Mouse (Mus musculus): ENCODE results near the gene Mrps21. TPM values are rescaled to one million over a fixed set of nuclear protein-coding genes. Genes with fewer than 3 reads are reported as not detected.
"Not testable (repeated sequence)": the region's sequence is repeated elsewhere in the genome, so short reads cannot be mapped to it uniquely, and the experiment has no call there.

The Mrps21 gene
- polyA plus RNA-seq, 1 experiment, result 80.5 TPM

DNA sequence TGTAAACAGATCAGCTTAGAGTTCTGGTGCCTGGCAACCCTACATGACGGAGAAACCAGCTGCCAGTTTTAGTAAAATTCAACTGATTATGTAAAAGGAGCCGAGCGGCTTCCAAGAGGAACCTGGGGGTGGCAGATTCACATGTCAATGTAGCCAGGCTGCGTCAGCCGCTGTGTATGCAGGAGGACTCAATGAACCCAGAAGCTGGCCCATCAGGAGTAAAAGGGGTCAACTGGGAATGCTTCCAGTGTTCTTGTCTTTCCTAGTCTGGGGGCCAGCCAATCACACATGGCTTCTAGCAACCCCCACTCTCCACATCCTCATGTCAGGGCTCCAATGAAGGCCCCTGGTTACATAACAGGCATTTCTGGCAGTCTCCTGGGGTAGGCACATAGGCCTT, 6.3 kb downstream of the Mrps21 start:
- Histone ChIP-seq H3K27ac (ENCODE audit: control insufficient read depth, insufficient read depth, low read depth, low read length, poor library complexity) (no peak overlapping the region), H3K4me3 (replicated peaks; ENCODE audit: control insufficient read depth, low read depth, low read length) (no peak overlapping the region), H3K4me1 (ENCODE audit: control insufficient read depth, insufficient read depth, low read length) (no peaks in the 10 kb centered on the region)
- no peak for TF ChIP-seq CTCF (IDR thresholded peaks at IDR 0.05; ENCODE audit: control insufficient read depth, insufficient read depth, low read length)
- TF ChIP-seq POLR2A (IDR thresholded peaks at IDR 0.05; ENCODE audit: borderline replicate concordance, control insufficient read depth, low read depth, low read length), result no peak
- 90% methylated on average over 5 of the region's 5 CpGs for WGBS

DNA sequence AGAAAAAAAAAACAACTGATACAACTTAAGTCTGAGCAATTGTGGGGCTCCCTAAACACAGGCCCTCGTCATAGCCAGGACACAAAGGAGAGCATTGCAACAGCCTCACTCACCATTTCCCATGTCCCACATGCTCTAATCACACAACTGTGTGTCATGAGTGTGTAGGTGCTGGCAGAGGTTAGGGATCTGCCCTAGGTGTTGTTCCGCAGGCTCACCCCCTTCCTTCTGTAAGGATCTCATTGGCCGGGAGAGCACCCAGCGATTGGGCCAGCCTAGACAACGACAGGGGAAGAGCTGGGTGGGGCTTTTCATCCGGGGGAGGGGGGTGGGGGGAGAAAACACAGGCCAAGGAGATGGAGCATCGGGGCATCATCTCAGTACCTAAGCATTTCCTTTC, 7.7 kb downstream of the Mrps21 start:
- no peak for TF ChIP-seq POLR2A (IDR thresholded peaks at IDR 0.05; ENCODE audit: borderline replicate concordance, control insufficient read depth, low read depth, low read length)
- TF ChIP-seq CTCF (IDR thresholded peaks at IDR 0.05; ENCODE audit: control insufficient read depth, insufficient read depth, low read length), result no peak
- Histone ChIP-seq H3K27ac (ENCODE audit: control insufficient read depth, insufficient read depth, low read depth, low read length, poor library complexity) (no peak overlapping the region), H3K4me3 (replicated peaks; ENCODE audit: control insufficient read depth, low read depth, low read length) (no peak overlapping the region), H3K4me1 (ENCODE audit: control insufficient read depth, insufficient read depth, low read length) (no peaks in the 10 kb centered on the region)
- 78% methylated on average over 7 of the region's 7 CpGs for WGBS

DNA sequence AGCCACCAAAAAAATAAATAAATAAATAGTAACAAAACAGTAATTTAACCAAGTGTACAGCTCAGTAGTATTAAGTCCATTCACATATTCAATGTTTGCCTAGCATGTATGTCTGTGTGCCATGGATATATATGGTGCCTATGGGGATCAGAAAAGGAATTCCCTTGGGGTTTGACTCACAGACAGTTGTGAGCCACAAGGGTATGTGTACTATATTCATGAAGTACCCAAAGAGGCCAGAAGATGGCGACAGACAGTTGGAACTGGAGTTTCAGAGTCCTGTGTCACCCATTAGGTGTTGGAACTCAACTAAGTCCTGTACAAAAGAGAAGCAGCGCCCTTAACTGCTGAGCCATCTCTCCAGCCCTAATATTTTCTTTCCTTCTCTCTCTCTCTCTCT, 9.5 kb downstream of the Mrps21 start:
- H3K4me1 ChIP-seq (ENCODE audit: control insufficient read depth, insufficient read depth, low read length), result no peaks in the 10 kb centered on the region
- no peak overlapping the region for H3K27ac ChIP-seq (ENCODE audit: control insufficient read depth, insufficient read depth, low read depth, low read length, poor library complexity)
- TF ChIP-seq CTCF (IDR thresholded peaks at IDR 0.05; ENCODE audit: control insufficient read depth, insufficient read depth, low read length), result peak; percentile 37; the same call in 1 of the 2 replicates
- no peak for TF ChIP-seq POLR2A (IDR thresholded peaks at IDR 0.05; ENCODE audit: borderline replicate concordance, control insufficient read depth, low read depth, low read length)
- H3K4me3 ChIP-seq (replicated peaks; ENCODE audit: control insufficient read depth, low read depth, low read length), result no peak overlapping the region
- WGBS, result 32% methylated on average over 2 of the region's 2 CpGs

DNA sequence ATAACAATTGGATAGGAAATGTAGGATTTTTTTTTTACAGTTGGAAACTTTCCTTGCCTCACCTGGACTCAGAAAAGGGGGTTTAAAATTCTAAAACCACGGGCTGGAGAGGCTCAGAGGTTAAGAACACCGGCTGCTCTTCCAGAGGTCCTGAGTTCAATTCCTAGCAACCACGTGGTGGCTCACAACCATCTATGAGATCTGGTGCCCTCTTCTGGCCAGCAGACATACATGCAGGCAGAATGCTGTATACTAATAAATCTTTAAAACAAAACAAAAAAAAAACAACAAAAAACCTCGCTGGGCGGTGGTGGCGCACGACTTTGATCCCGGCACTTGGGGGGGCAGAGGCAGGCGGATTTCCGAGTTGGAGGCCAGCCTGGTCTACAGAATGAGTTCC, 10.1 kb downstream of the Mrps21 start:
- WGBS, result 60% methylated on average over 10 of the region's 10 CpGs
- H3K27ac ChIP-seq (ENCODE audit: control insufficient read depth, insufficient read depth, low read depth, low read length, poor library complexity), result no peak overlapping the region
- no peaks in the 10 kb centered on the region for H3K4me1 ChIP-seq (ENCODE audit: control insufficient read depth, insufficient read depth, low read length)
- TF ChIP-seq POLR2A (IDR thresholded peaks at IDR 0.05; ENCODE audit: borderline replicate concordance, control insufficient read depth, low read depth, low read length), result no peak
- peak; percentile 56 for TF ChIP-seq CTCF (IDR thresholded peaks at IDR 0.05; ENCODE audit: control insufficient read depth, insufficient read depth, low read length)
- no peak overlapping the region for H3K4me3 ChIP-seq (replicated peaks; ENCODE audit: control insufficient read depth, low read depth, low read length)

DNA sequence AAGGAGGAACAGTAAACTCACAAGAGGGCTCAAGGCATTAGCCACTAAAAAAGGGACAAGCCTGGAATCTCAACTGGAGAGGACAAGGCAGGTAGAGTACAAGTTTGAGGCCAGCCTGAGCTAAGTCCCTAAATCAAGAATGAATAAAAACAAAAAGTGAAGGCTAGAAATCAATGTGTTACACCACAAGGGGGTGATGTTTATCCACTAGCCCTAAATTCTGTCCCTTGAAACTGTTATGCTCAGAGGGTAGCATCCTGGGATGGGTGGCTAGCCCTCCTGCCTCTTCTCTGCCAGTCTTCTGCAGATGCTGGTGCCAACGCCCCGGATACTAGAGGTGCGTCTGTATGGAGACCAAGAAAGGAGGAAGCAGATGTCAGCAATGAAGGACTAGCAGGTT, 11.0 kb downstream of the Mrps21 start:
- no peak overlapping the region for H3K27ac ChIP-seq (ENCODE audit: control insufficient read depth, insufficient read depth, low read depth, low read length, poor library complexity)
- no peak for TF ChIP-seq POLR2A (IDR thresholded peaks at IDR 0.05; ENCODE audit: borderline replicate concordance, control insufficient read depth, low read depth, low read length)
- no peak for TF ChIP-seq CTCF (IDR thresholded peaks at IDR 0.05; ENCODE audit: control insufficient read depth, insufficient read depth, low read length)
- 73% methylated on average over 3 of the region's 3 CpGs for WGBS

DNA sequence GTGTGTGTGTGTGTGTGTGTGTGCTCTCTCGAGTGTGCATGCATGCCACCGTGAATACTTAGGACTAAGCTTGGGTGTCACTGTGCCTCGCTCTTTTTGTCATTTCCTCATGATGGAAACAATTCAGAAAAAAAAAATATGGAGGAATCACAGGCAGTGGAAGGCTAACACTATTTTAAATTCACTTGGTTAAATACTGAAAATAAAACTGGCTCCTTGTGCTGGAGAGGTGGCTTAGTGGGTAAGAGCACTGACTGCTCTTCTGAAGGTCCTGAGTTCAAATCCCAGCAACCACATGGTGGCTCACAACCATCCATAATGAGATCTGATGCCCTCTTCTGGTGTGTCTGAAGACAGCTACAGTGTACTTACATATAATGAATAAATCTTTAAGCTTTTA, 13.0 kb downstream of the Mrps21 start:
- not testable (repeated sequence) for H3K4me1 ChIP-seq (ENCODE audit: control insufficient read depth, insufficient read depth, low read length); H3K4me3 ChIP-seq (replicated peaks; ENCODE audit: control insufficient read depth, low read depth, low read length); H3K27ac ChIP-seq (ENCODE audit: control insufficient read depth, insufficient read depth, low read depth, low read length, poor library complexity)
- WGBS, result 59% methylated on average over 3 of the region's 3 CpGs

More for the DNA sequence above, 11.0 kb downstream of the Mrps21 start:
- Histone ChIP-seq H3K4me1 (ENCODE audit: control insufficient read depth, insufficient read depth, low read length) (no peaks in the 10 kb centered on the region), H3K4me3 (replicated peaks; ENCODE audit: control insufficient read depth, low read depth, low read length) (no peak overlapping the region)

DNA sequence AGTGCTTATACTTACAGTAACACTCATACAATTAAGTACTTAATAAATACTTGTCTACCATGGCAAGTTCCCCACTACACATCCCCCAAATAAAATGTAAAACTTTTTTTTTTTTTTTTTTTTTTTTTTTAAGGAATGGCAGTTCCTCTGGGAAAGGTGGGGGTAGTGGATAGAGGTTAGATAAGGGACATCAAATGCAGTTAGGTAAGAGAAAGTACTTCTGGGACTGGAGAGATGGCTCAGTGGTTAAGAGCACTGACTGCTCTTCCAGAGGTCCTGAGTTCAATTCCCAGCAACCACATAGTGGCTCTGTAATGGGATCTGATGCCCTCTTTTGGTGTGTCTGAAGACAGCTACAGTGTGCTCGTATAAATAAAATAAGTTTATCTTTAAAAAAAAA, 14.3 kb downstream of the Mrps21 start:
- not testable (repeated sequence) for H3K27ac ChIP-seq (ENCODE audit: control insufficient read depth, insufficient read depth, low read depth, low read length, poor library complexity)
- WGBS, result 73% methylated on average over 1 of the region's 1 CpGs

DNA sequence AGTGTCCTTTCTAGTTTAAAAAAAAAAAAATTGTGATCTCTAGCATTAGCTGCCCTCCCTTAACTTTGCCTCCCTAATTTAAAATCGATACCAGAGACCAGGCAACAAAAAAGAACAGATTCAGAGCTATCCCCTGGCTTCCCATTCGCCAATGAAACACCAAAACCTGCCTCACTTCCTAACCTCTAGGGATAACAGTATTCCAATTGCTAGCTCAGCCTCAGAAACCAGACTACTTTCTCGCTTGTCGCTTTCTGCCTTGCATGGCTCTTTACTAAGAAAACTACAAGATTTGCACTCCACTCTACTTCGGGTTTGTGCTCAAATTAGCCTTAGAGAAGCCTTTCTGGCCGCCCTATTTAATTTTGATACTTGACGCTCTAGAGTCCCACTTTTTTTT, 15.2 kb downstream of the Mrps21 start:
- H3K4me3 ChIP-seq (replicated peaks; ENCODE audit: control insufficient read depth, low read depth, low read length), result peak overlapping the region; percentile 98
- H3K27ac ChIP-seq (ENCODE audit: control insufficient read depth, insufficient read depth, low read depth, low read length, poor library complexity), result no peak overlapping the region
- no peaks in the 10 kb centered on the region for H3K4me1 ChIP-seq (ENCODE audit: control insufficient read depth, insufficient read depth, low read length)
- TF ChIP-seq CTCF (IDR thresholded peaks at IDR 0.05; ENCODE audit: control insufficient read depth, insufficient read depth, low read length) (no peak), POLR2A (IDR thresholded peaks at IDR 0.05; ENCODE audit: borderline replicate concordance, control insufficient read depth, low read depth, low read length) (no peak)
- 39% methylated on average over 7 of the region's 7 CpGs for WGBS

More for the DNA sequence above, 14.3 kb downstream of the Mrps21 start:
- H3K4me3 ChIP-seq (replicated peaks; ENCODE audit: control insufficient read depth, low read depth, low read length); H3K4me1 ChIP-seq (ENCODE audit: control insufficient read depth, insufficient read depth, low read length): not testable (repeated sequence)

DNA sequence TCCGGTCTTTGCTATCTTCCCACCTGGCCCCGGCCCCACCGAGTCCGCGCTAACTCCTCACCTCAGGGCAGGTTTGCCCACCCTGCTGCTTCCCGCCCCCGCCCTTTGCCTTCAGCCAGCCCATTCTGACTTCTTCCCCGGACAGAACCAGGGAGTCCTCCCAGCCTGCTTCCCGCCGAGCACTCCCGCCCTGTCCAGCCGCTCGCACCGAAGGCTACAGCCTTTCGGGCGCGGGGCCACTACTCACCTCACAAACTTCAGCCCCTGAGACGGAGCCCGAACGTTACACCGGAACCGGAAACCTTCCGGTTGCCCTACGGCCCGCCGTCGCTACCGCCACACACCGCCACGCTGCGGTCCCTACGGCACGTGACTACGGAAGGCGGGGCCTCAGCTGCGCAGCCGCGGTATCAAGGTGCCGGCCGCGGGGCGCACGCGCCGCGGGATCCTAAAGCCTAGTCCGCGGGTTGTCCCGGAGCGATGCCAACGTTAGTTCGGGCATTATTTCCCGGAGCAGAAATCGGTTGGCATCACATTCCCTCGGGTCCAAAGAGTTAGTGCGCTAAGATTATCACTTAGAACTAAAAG, 15.7 kb downstream of the Mrps21 start, which contains the start of gene Prpf3:
TSS of gene Prpf3 (minus strand) at position 384 of the 588 bp plus-strand sequence.
- Histone ChIP-seq H3K27ac (ENCODE audit: control insufficient read depth, insufficient read depth, low read depth, low read length, poor library complexity) (peak within 1 kb of the TSS; percentile 87), H3K4me1 (ENCODE audit: control insufficient read depth, insufficient read depth, low read length) (no peaks in the 10 kb centered on the region), H3K4me3 (replicated peaks; ENCODE audit: control insufficient read depth, low read depth, low read length) (peak within 1 kb of the TSS; percentile 98)
- TF ChIP-seq CTCF (IDR thresholded peaks at IDR 0.05; ENCODE audit: control insufficient read depth, insufficient read depth, low read length), result no peak; the same call in 1 of the 2 replicates
- TF ChIP-seq POLR2A (IDR thresholded peaks at IDR 0.05; ENCODE audit: borderline replicate concordance, control insufficient read depth, low read depth, low read length), result peak; percentile 83; the same call in 1 of the 2 replicates
- under 1% methylated on average over 56 of the region's 56 CpGs for WGBS

All from bone marrow, adult 2 months (tissue).